Mouse (Mus musculus) heart, adult 18-20 months (tissue): ENCODE measurements around the gene C1s1. TPM values are rescaled to one million over a fixed set of nuclear protein-coding genes. Genes with fewer than 3 reads are reported as not detected.
"Not testable (repeated sequence)": the region's sequence is repeated elsewhere in the genome, so short reads cannot be mapped to it uniquely, and the experiment has no call there.

Experiments
- DNase-seq, 2 experiments: peaks; one replicate each; pipeline ENCODE4 v3.0.0; 2021 to 2022; ENCODE audit warnings: mixed read lengths in 1 of 2
- long read RNA-seq, 2 experiments: library from polyadenylated mRNA; stranded (forward); transcript quantifications; one replicate each; pipeline ENCODE4 v2.0.0; 2021
- total RNA-seq, 2 experiments: library from RNA; stranded (reverse); gene quantifications; 2 replicates each; pipeline ENCODE4 v1.2.3; 2021

C1s1 gene
- 10 to 100 TPM; 27.9 to 33.2 TPM for total RNA-seq
- long read RNA-seq, experiment 1, transcript C1s1-204 (12 exons, 2,906 nt) = major isoform, 15 of 23 reads
- long read RNA-seq, experiment 1, partial matches to known transcripts = 0 of 23 reads
- long read RNA-seq, experiment 1, other reads (novel, unspliced or antisense) = 6 of 23 reads
- long read RNA-seq, experiment 2, transcript C1s1-204 (12 exons, 2,906 nt) = major isoform, 7 of 10 reads
- long read RNA-seq, experiment 2, partial matches to known transcripts = 0 of 10 reads
- long read RNA-seq, experiment 2, other reads (novel, unspliced or antisense) = 3 of 10 reads

DNA sequence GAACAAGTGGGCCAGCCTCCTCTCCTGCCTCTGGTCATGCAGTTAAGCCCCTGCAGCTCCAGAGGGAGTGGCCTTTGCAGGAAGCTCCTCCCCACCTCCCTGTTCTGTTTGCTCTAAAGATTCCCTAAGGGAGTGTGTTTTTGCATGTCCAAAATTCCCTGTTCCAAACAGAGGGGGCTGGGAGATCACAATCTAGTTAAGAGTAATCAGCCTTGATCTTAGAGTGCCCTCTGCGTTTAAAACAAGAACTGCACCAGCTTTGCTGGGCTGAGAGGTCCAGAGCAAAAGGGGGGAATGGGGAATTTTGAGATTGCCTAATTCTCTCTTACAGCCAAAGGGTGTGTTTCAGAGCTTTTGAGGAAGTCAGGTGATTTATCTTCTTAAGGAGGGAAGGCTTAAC lies at the start of gene C1s1:
C1s1 (minus strand) TSS at position 76 of the 400 bp plus-strand sequence.
- peak; percentile 82 to 83 for DNase-seq

DNA sequence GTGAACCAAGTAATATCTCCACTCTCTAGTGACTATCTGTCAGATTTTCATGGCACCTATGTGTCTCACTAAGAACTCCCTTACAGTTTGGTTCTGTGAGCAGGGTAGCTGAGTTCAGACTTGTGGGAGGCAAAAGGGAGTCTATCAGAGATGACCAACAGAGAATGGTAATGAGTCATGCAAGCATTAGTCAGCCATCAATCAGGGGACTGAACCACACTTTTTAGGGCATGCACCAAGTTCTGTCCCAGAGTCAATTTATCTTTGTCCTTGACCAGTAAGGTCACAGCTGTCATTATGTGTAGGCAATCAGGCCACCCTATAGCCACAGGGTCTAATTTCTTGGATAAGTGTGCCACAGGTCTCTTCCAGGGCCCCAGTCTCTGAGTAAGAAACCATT lies 46.6 kb upstream of the C1s1 start:
- no peak for DNase-seq

DNA sequence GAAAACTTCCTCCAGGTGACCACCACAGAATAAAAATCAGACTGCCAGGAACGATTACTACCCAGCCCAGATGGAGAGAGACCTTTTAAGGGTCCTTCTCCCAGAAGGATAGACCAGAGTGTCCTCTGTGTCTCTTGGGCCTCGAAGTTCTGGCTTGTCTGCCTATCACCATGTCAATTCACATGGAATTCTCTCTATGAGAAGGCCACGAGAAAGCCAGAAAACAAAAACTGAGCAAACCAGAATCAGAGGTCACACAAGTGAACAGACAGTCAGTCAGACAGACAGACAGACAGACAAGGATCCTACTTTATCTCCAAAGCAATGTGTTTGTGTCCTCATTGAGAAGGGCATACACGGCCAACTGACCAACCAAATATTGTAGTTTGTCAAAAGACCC lies 44.1 kb upstream of the C1s1 start:
- no peak for DNase-seq

DNA sequence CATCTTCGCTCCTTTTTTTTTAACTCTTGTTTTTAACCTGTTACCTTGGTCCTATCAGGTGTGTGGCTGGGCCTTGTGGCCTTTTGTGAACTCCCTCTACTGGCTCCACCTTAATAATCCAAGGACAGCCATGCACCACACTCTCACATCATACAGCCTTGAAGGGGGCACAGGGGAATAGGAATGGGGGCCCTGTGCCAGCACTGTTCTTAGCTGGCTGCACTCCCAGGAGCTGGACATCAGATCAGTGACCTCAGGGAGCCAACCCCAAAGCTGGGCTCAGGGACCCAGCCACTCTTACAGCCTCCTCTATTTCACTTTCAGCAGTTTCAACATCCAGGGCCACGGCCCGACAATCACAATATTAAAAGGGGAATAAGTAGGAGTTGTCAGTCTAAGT lies 43.6 kb upstream of the C1s1 start:
- peak; percentile 33 to 50 for DNase-seq

DNA sequence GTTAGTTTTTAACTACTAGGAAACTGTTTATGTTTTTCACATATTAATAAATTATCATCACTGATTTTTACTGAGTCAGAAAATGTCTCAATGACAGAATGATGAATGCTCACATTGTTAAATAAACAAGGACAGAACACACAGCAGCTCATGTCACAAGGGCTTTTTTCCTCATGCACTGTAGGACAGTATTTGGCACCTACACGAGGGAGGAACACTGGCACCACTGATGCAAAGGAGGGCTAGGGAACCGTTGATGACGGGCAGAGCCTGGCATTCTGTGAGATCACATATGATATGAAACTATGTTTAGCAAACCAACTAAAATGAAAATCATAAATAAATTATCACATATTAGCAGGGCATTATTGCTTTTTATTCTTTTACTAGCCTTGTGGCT lies 42.8 kb upstream of the C1s1 start:
- DNase-seq = no peak

DNA sequence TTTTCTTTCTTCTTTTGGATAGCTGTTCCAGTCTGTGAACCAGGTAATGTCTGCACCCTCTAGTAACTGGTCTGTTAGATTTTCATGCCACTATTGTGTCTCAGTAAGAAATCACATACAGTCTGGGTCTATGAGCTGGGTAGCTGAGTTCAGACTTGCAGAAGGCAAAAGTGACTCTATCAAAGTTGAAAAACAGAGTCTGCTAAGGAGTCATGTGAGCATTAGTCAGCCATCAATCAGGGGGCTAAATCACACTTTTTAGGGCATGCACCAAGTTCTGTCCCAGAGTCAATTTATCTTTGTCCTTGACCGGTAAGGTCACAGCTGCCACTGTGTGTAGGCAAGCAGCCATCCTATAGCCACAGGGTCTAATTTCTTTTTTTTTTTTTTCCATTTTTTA lies 40.1 kb upstream of the C1s1 start:
- DNase-seq = no peak

DNA sequence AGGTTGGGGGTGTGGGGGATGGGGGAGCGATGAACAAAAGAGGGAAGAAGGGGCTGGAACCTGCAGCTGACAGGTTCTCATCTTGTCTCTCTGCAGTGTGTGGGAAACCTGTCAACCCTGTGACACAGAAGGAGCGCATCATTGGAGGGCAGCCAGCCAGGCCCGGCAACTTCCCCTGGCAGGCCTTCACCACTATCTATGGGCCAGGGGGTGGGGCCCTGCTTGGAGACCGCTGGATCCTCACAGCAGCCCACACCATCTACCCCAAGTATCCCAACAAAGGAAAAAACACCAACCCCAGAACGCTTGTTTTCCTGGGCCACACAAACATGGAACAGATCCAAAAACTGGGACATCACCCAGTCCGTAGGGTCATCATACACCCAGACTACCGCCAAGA lies 38.0 kb upstream of the C1s1 start:
- not testable (repeated sequence) for DNase-seq

DNA sequence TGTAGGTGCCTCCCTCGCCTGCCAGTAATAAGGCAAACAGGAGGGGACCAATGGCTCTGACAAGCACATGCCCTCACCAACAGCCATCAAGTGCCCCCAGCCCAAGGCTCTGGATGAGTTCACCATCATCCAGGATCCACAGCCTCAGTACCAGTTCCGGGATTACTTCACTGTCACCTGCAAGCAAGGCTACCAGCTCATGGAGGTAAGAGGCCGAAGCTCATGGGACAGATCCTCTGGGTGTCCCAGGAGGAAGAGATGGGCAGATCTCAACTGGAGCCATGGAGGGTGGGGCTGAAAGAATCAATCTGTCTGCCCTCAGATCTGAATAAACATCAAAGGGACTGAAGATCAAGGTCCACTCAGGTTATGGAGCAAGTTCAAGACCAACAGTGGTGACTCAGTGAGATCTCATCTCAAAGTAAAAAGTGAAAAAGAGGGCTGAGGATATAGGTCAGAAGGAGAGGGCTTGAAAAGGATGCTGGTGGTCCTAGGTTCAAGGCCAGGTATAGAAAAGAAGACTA lies 33.1 kb upstream of the C1s1 start:
- not testable (repeated sequence) for DNase-seq

DNA sequence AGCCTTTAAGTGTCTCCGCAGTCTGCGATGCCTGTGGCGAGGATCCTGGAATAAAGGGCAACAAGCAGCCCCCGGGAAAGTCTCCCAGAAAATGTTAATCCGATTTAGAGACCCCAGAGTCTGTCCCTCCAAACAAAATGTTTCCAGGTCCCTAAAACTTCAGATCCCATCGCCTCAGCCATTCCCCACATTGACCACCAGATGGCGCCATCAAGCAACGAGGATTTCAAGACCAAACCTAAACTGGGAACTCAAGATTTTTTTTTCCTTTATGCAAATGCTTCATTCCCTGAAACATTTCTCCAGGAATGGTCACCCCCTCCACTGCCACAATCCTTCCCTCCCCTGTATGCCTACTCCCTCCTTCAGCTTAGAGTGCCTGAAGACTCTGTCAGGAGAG lies 27.9 kb upstream of the C1s1 start, which contains the start of gene C1rb:
C1rb (plus strand) TSS at position 269 of the 400 bp plus-strand sequence.
- peak; percentile 40 to 83 for DNase-seq

DNA sequence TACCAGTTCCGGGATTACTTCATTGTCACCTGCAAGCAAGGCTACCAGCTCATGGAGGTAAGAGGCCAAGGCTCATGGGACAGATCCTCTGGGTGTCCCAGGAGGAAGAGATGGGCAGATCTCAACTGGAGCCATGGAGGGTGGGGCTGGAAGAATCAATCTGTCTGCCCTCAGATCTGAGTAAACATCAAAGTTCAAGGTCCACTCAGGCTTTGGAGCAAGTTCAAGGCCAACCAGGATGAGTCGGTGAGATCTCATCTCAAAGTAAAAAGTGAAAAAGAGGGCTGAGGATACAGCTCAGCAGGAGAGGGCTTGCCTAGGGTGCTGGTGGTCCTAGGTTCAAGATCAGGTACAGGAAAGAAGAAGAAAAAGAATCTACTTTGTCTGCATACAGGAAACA lies 19.5 kb upstream of the C1s1 start:
- DNase-seq = not testable (repeated sequence)

DNA sequence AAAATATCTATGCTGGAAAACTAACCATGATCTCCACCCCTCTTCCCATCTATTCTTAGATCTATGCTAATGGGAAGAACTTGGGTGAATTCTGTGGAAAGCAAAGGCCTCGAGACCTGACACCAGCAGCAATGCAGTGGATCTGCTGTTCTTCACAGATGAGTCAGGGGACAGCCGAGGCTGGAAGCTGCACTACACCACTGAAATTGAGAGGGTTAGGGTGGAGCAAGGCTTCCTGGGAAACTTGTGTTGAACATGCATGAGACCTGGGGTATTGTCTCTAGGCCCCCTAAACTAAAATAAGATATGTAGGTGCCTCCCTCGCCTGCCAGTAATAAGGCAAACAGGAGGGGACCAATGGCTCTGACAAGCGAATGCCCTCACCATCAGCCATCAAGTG lies 19.0 kb upstream of the C1s1 start:
- not testable (repeated sequence) for DNase-seq

DNA sequence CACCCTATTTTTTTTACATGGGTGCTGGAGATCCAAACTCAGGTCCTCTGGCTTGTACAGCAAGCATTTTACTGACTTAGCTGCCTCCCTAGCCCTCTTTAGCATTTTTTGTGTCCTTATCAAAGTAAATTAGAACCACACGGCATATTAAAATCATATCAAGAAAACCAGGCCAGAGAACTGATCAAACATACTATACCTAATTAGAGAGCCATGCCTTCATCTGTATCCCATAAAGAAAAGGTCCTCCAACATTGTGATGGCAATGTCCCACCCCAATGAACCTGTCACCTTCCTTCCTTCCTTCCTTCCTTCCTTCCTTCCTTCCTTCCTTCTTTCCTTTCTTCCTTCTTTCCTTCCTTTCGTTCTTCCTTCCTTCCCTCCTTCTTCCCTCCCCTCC lies 13.8 kb upstream of the C1s1 start:
- DNase-seq = not testable (repeated sequence)

DNA sequence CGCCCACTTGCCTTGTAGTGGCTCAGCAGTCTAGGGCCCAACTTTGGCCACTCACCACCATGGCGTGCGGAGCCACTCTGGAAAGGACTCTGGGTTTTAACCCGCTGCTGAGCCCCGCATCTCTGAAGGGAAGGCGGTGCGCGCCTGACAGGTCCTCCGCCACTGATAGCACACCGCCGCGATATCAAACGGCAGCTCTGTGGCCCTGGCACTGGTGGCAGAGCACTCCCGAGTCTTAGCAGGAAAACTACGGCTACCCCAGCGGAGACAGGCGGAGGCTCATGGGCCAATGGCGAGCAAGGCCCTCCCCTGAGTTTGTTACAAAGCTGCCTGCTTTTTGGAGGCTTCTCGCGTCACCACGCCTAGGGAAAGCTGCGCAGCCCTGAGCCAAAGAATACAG lies 10.6 kb upstream of the C1s1 start:
- DNase-seq = peak; percentile 8 to 22

DNA sequence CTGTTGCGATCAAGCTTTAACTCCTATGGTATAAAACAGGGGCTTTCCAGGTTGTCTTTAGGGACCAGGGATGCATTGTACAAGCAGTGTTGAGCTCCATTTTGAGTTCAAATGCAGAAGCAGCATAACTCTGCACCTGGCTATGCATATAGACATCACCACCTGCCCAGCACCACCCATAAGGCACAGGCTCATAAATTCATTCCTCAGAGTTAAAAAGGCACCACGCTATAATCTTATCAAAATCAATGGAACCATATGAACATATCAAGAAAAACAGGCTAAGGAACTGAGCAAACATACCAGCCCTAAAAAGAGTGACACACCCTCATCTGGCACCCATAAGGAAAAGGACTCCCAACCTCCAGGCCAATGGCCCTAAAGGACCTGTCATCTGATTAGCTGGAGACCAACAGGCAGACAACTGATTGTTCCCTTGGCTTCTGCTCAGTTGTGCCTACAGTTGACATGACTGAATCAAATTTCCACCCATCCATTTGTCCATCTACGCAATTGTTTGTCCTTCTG lies 6.9 kb upstream of the C1s1 start:
- DNase-seq = no peak

DNA sequence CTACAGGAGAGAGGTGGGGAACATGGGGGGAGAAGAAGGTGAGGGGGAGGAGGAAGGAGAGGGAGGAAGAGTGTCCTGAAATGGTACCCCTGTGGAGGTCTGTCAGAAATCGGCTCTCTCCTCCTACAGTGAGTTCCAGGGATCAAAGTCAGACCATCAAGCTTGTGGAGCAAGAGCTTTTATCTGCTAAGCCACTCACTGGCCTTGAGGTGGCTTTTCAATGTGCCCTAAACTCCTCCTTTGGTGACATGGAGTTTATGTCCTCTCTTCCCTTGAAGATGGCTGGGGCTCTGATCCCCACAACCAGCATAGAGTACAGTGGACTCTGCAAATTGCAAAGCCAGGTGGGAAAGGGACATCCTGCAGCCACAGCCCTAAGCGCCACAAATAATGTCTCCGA lies 5.8 kb upstream of the C1s1 start:
- DNase-seq = not testable (repeated sequence)

DNA sequence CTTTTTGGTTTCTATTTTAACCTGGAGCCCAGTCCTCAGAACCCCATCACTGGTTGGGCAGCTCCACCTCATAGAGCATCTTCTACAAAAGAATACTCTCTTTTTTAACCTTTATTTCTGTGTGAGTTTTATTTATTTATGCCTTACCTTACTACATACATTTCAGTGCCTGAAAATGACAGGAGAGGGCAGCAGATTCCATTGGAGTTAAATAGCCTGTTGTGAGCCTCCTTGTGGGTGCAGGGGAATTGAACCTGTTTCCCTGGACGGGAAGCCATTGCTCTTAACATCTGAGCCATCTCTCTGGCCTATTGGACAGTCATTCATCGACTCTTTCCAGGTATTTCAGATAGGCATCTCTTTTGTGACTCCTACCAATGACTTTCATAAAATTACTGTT lies 3.3 kb upstream of the C1s1 start:
- no peak for DNase-seq

DNA sequence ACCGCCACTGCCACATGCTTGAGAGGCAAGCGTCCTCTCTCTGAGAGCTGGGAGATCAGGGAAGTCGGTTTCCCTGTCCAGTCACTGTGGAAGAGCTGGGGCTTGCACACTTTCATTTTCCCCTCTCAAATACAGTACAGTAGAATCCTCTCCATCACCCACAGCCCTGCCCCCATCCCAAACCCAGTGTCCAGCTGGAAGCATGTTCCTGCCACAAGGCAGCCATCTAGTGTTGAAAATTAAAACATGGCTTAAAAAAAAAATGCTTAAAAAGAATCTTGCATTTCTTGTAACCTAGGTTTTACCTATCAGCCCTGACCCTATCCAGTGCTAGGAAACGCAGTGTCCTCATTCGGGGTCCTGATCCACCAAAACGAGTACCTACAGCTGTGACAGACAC lies 2.3 kb upstream of the C1s1 start:
- peak; percentile 31 to 45 for DNase-seq

DNA sequence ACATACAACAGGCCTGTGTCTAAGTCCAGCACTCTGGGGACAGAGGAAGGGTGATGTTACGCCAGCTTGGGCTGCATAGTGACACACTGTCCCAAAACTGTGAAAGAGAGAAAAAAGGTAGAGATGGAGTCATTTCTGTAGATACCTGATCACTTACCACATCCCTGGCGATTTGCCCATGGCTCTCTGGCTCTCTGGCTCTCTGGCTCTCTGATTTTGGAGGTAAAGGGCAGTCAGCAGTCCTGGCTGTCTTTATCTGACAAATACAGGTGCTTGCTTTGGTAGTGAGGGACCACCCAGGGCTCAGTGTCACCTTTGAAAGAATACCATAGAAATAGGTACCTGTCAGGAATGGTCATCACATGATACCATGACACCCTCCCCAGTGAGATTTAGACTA lies 983 bp downstream of the C1s1 start:
- DNase-seq = not testable (repeated sequence)

DNA sequence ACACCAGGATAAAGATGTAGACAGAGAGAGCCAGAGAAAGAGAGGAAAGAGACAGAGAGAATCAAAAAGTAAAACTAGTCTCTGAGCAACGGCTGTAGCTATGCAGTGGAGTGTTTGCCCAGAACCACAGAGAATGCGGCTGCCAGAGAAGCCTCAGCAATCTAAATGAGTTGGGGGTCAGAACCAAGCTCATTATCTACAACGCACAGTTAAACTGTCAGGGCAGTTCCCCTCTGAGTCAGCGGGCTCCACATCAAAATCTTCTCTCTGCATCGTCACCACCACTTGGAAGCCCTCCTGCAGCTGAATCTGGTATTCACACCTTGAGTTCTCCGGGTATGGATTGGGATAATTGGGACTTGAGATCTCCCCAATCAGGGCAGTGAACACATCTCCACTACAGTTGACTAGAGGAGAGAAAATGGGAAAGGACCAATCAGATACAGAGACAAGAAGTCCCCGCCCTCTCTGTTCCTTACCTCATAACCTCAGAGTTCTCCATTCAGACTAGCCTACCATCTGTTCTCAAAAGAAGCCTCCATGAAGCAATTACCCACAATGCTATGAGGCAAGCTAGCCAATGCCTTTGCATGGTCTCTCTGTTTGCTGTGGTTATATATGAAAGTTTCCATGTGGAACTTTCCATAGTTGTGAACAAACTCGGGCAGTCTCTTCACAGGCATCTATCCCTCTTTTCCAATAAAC lies 5.9 kb downstream of the C1s1 start:
- not testable (repeated sequence) for DNase-seq

DNA sequence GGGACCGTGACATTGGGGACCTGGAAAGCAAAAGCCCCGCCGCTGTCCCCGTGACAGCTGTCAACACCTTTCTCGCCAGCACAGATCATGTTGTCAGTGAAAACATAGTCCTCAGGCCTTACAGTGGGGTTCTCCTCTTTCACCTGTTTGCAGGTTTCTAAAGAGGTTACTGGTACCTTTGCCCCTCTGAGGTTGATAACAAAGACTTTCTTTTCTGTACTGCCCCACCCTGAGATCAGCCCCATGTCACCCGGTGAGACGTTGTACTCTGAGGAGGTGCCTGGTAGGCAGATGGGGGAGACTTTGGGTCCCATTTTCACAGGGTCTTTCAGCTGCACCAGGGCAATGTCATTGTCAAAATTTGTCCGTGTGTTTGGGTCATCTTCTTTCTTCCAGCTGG lies 11.1 kb downstream of the C1s1 start:
- DNase-seq = no peak

DNA sequence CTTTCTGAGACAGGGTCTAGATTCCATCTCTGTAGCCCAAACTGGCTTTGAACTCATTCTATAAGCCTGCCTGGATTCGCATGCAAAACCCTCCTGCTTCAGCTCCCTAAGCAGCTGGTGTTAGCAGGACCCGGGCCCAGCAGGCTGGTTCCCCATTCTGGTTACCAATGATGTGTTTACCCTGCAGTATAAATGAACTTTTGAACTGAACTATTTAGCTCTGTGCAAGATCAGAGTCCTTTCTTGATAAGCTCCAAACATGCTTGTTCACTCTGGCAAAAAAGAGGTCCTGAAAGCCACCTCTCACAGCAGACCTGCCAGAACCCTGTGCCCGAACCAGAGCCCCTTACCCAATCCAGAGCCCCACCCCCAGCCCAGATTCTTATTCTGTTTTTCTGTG lies 14.3 kb downstream of the C1s1 start:
- DNase-seq = no peak

DNA sequence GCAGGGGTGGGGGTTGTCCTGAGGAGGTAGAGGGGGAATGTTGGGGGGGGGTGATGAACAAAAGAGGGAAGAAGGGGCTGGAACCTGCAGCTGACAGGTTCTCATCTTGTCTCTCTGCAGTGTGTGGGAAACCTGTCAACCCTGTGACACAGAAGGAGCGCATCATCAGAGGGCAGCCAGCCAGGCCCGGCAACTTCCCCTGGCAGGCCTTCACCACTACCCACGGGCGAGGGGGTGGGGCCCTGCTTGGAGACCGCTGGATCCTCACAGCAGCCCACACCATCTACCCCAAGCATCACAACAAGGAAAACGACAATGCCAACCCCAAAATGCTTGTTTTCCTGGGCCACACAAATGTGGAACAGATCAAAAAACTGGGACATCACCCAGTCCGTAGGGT lies 20.1 kb downstream of the C1s1 start:
- peak in 1 of 2 experiments; percentile 14 for DNase-seq

DNA sequence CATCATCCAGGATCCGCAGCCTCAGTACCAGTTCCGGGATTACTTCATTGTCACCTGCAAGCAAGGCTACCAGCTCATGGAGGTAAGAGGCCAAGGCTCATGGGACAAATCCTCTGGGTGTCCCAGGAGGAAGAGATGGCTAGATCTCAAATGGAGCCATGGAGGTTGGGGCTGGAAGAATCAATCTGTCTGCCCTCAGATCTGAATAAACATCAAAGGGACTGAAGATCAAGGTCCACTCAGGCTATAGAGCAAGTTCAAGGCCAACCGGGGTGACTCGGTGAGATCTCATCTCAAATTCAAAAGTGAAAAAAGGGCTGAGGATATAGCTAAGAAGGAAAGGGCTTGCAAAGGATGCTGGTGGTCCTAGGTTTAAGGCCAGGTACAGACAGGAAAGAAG lies 24.4 kb downstream of the C1s1 start:
- DNase-seq = not testable (repeated sequence)
